Mouse (Mus musculus) layer of hippocampus, adult 2 months (tissue): ENCODE data around the gene Lactb. TPM values are rescaled to one million over a fixed set of nuclear protein-coding genes. Genes with fewer than 3 reads are reported as not detected.

Source experiments
- DNase-seq, 2 experiments: peaks; one replicate each; pipeline ENCODE4 v3.0.0; 2022; ENCODE audit warnings: low spot score in 2 of 2
- H3K27ac ChIP-seq: fragments of 200-600 bp; 2 replicates; pipeline ENCODE4 v1.8.1; 2022
- H3K4me3 ChIP-seq: fragments of 200-600 bp; 2 replicates; pipeline ENCODE4 v1.8.1; 2022; ENCODE audit warnings: mild to moderate bottlenecking
- CTCF ChIP-seq: fragments of 200-600 bp; conservative IDR thresholded peaks from 2 replicates; pipeline ENCODE4 v1.8.1; 2022; ENCODE audit warnings: antibody characterized with exemption, mild to moderate bottlenecking, moderate library complexity
- total RNA-seq, 2 experiments: library from RNA; stranded (reverse); gene quantifications; 2 replicates each; pipeline ENCODE4 v1.2.3; 2021

Gene Lactb
- total RNA-seq, 2 experiments from 2014 or later, result 13.0 to 14.7 TPM

DNA sequence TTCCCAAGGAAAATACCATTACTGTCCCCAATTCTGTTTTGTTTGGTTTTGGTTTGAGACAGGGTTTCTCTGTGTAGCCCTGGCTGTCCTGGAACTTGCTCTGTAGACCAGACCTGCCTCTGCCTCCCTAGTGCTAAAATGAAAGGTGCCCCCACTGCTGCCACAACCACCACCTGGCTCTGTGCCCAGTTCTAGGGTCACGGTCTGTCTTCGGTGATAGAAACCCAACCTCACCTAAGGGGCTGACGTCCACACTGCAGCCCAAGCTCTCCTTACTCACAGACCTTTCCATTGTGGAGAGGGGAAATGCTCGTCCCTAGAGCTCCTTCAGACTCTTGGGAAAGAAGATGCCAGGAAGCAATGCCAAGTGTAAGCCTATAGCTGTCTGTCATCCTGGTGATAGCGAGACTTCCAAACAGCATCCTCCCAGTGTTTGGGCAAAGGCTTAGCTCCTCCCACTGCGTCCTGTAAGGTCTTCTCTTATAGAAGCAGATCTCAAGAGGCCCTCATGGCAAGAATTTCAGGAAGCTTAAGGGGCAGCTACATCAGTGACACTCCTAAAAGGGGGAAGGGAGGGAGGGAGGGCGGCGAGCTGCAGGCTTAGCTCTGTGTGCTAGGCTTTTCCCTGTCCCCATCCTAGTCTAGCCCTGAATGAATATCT lies 16.6 kb upstream of the Lactb start:
- no peak for TF ChIP-seq CTCF
- DNase-seq, result no peak
- Histone ChIP-seq H3K27ac (no peak overlapping the region), H3K4me3 (no peak overlapping the region)

DNA sequence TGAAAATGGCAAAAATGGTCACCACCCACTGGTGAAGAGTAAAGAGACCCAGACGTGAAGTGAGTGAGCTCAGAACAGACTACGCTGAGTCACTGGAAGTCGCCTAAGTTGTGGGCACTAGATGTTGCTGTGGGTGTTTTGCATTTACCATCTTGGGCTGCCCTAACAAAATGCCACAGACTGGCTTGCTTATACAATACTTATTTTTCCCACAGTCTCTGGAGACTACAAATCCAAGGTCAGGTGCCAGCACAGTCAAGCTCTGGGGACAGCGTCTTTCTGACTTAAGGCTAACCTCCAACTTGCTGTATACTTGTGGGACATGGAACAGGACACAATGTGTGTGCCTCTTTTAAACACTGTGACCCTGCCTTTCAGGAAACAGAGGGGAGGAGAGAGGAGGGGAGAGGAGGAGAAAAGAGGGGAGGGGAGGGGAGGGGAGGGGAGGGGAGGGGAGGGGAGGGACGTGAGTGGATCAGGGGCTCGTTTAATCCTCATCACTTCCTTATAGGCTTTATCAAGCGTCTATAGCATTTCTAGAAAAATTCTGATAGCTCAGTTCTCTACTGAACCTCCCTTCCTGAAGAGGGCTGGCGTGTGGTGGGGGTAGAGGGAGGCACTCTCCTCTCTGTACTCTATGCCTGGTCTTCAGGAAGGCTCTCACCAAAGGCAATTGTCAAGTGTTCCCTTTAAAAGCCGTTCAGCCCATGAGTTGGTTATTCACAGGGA lies 15.9 kb upstream of the Lactb start:
- H3K27ac ChIP-seq, result no peak overlapping the region
- no peak for DNase-seq
- H3K4me3 ChIP-seq, result no peak overlapping the region
- no peak for TF ChIP-seq CTCF

DNA sequence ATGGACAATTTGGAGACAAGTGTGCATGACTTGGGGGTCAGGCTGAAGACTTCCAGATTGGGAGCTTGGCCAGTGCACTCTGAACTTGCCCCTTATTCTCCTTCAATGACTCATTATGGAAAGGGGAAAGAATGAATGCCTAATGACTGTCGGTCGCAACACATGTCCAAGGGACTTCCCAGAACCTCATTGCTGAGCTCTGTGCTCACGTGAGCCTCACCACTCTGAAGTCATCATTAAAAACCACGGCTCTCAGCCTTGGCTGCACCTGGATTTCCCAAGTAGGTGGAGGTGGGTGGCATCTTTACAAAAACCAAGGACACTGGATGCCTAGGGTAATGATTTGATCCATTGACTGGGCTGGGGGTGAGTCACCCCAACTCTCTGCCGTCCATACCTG lies 14.8 kb upstream of the Lactb start:
- no peak for DNase-seq
- H3K27ac ChIP-seq, result no peak overlapping the region
- TF ChIP-seq CTCF, result no peak
- no peak overlapping the region for H3K4me3 ChIP-seq

DNA sequence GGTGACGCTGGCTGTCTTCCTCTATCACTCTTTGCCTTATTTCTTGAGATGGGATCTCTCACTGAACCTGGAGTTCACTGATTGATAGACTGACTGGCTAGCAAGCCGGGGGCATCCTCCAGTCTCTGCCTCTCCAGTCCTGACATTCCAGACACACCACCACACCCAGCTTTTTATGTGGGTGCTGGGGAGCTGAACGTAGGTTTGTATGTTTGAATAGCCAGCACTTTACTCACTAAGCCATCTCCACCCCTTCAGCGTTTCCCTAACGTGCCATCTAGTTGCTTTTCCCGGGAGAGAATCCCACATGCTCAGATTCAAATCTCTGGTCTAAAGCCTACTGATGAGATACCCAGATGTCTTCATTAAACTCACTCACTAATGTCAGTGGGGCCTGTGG lies 14.3 kb upstream of the Lactb start:
- Histone ChIP-seq H3K27ac (no peak overlapping the region), H3K4me3 (no peak overlapping the region)
- TF ChIP-seq CTCF, result no peak
- no peak for DNase-seq

DNA sequence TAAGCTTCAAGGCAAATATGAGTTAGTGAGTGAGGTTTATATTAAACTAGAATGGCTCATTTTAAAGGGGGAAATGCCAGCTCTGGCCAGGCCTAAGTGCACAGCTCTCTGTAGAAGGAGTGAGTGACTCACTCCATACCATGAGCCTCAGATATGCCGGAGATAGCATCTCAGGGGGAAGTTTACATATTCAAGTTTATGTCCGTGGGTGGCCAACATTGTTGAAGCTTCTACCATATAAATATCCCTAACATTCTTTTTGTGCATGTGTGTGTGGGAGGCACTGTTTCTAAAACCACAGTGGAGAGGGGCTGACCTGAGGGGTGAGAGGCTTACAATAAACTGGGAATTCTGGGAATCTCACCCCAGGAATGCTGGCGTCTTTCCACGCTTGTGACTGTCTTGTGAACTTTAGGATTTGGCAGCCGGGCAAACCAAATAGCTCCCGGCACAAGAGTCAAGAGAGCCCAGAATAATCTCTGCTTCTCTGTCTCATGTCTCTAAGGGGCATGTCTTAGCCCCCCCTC lies 13.7 kb upstream of the Lactb start:
- no peak for DNase-seq
- no peak overlapping the region for H3K27ac ChIP-seq
- TF ChIP-seq CTCF, result no peak
- no peak overlapping the region for H3K4me3 ChIP-seq

DNA sequence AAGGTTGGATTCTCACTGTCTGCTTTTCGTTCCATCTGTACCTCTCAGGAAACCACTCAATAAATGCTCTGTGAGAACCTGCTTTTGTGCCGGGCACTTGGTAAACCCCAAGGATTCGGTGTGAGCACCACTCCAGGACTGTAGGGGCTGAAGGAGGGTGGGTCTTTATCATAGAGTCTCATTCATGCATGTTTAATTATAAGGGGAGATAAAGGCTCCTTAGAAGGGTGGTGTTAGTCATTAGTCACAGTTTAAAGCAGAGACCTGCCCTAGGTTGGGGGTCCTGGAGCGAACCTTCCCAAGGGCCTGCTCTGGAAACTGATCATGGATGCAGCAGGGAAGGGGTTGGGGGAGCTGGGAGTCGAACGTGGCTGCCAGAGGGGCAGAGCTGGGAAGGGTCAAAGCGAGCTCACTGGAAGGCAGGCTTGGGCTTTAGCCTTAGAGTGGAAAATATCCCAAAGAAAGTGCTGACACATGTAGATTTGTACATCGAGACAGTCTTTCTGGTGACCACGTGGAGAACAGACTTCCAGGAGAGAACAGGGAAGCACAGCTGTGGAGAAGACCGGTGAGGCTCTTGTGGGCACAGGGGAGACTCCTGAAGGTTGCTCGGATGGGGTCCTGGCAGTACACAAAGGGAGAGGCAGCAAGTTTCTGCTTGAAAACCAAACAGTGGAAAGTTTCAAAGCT lies 13.1 kb upstream of the Lactb start:
- DNase-seq, result no peak
- H3K4me3 ChIP-seq, result no peak overlapping the region
- H3K27ac ChIP-seq, result no peak overlapping the region
- no peak for TF ChIP-seq CTCF

DNA sequence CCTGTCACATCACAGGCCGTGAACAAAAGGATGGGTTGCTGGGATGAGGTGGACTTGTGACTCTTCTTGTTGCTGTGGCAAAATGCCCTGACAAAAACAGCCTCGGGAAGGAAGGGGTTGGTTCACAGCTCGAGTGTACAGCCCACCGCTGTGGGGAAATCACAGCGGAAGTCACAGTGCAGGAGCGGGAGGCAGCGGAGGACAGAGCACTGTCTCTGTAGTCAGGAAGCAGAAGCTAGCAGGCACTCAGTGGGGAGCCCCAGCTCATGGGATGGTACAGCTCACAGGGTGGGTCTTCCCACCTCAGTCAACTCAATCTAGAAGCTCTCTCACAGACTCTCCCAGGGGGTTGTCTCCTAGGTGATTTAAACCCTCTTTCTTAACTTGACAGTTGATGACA lies 10.1 kb upstream of the Lactb start:
- DNase-seq, result no peak
- no peak overlapping the region for H3K4me3 ChIP-seq
- no peak for TF ChIP-seq CTCF
- no peak overlapping the region for H3K27ac ChIP-seq

DNA sequence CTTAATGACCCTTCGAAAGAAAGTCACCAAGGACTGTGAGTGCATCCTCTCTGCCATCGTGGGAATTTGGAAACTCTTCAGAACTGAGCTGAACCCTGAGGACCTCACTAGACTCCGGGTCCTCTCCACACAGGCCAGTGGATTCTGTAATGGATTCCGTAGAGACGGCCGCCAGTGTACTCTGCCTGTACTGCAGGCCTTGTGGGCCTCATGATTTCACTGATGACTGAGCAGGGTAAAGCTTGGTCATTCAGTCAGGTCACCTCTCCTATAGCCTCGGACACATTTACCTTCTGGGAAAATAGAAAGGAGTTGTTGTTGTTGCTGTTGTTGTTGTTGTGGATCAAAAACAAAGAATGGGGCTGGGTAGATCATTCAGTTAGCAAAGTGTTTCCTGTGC lies 6.8 kb upstream of the Lactb start:
- Histone ChIP-seq H3K27ac (no peak overlapping the region), H3K4me3 (no peak overlapping the region)
- DNase-seq, result no peak
- TF ChIP-seq CTCF, result no peak

DNA sequence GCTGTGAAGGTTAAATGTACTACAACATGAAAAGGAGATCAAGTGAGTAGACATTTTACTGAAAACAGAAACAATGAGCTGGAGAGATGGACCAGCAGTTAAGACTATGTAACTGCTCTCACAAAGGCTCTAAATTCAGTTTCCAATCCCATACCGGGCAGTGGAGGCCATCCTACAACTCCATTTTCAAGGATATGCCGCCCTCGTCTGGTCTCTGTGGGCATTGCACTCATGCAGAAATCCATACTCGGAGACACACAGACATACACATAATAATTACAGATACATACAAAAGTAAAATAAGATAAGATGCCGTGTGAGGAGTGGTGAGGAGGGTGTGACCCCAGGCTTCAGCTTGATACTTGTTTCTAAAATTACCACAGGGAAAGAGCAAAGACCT lies 5.2 kb upstream of the Lactb start:
- DNase-seq, result peak; percentile 12 to 74
- Histone ChIP-seq H3K27ac (no peak overlapping the region), H3K4me3 (no peak overlapping the region)
- peak; percentile 88 for TF ChIP-seq CTCF

DNA sequence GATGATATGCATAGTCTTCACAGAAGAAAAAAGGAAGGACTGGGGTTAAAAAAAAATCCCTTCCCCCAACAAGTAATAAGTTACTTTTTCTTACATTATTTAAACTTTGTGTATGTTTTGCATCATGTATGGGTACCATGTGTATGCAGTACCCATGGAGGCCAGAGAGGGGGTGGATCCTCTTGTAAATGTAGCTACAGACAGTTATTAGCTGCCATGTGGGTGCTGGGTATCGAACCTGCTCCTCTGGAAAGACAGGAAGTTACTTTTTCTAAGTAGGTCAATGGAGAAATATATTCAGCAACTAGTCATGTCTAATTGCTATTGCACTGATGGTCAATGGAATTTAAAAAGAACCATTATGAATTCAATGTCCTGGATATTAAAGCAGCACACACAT lies 3.2 kb upstream of the Lactb start:
- Histone ChIP-seq H3K27ac (no peak overlapping the region), H3K4me3 (no peak overlapping the region)
- TF ChIP-seq CTCF, result peak; percentile 47
- no peak for DNase-seq

DNA sequence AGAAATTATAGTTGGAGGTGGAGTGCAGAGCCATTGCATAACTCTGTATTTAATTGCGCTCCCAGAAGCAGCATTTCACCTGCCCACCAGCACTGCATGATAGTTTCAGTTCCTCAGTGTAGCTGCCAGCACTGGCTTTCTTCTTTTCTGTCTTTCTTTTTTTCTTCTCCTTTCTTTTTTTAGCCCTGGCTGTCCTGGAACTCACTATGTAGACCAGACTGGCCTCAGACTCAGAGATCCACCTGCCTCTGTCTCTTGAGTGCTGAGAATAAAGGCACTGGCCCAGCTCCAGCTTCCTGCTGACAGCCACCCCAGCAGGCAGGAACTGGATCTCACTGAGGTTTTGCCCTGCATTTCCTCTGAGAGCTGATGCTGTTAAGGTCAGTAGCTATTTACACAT lies 2.7 kb upstream of the Lactb start:
- TF ChIP-seq CTCF, result no peak
- DNase-seq, result no peak
- Histone ChIP-seq H3K4me3 (no peak overlapping the region), H3K27ac (no peak overlapping the region)

DNA sequence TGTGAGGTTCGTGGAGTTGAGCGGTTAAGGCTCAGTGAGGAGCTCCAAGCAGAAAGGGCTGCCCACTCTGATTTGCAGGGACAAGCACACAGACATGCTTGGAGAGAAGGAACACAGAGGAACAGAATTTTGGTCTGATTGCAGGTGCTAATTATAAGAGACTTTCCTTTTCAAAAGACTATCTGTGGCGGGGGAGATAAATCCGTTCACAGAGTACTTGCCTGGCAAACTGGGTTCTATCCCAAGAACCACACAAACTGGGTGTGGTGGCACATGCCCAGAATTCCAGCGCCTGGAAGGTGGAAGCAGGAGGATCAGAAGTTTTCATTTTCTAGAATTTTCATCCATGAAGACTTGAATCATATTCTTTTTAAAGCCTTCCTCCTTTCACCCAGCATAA lies 1.8 kb upstream of the Lactb start:
- no peak overlapping the region for H3K27ac ChIP-seq
- TF ChIP-seq CTCF, result no peak
- DNase-seq, result no peak
- H3K4me3 ChIP-seq, result no peak overlapping the region

DNA sequence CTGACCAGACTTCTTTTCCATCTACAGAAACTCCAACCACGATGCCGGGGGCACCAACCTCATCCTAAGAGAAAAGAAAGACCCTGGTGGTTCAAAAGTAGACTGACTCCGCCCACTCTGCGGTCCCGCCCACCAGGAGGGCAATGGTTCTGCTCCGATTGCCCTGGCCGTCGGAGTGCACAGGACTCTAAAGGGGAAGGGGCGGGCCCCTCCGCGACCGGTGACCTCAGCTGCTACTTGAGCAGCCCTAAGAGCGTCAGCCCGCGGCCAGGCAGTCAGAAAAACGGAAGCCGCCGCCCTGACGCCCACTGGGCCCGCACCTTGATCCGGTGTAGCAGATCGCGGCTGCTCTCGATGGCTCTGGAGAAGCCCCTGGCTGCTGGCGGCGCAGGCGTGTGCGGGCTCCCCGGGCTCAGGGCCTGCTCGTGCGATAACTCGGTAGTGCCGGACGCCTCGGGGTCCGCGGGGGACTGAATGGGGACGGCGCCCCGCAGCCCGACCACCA lies 511 bp downstream of the Lactb start:
- TF ChIP-seq CTCF, result peak; percentile 52
- peak; percentile 26 to 54 for DNase-seq

DNA sequence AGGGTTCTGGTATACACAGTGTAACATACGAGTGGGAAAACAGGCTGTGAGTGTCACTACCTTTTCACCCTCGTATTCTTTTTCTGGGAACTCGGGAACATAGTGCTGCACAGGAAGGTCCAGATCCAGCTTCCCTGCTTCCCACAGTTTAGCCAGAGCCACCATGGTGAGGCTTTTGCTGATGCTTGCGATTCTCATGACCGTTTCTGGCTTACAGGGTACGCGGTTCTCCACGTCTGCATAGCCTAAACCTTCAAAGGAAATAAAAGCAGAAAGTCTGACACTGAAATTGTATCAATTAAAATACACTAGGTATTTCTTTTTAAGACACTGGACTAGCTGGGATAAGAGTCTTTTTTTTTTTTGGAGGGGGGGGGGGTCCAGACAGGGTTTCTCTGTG lies 4.2 kb downstream of the Lactb start:
- H3K27ac ChIP-seq, result no peak overlapping the region
- no peak for DNase-seq
- H3K4me3 ChIP-seq, result no peak overlapping the region
- no peak for TF ChIP-seq CTCF

More for the DNA sequence above, 511 bp downstream of the Lactb start:
- Histone ChIP-seq H3K4me3 (peak overlapping the region; percentile 87), H3K27ac (peak overlapping the region; percentile 94)
